Mouse (Mus musculus): ENCODE data around the gene Ms4a6d. TPM values are rescaled to one million over a fixed set of nuclear protein-coding genes. Genes with fewer than 3 reads are reported as not detected.
"Not testable (repeated sequence)": the region's sequence is repeated elsewhere in the genome, so short reads cannot be mapped to it uniquely, and the experiment has no call there.

Ms4a6d gene
- total RNA-seq, 1 experiment from 2014 or later: 0.55 TPM

GRCm38 (mm10) chr19:11601349-11601748 lies 3.3 kb downstream of the Ms4a6d start:
- no peak for ATAC-seq (replicated peaks in 1 of 2; ENCODE audit: insufficient read depth in 1 of 2, low FRiP score in 2 of 2, low TSS enrichment in 1 of 2, low read depth in 1 of 2, poor library complexity in 2 of 2, severe bottlenecking in 2 of 2)

- ATAC-seq (replicated peaks in 1 of 2; ENCODE audit: insufficient read depth in 1 of 2, low FRiP score in 2 of 2, low TSS enrichment in 1 of 2, low read depth in 1 of 2, poor library complexity in 2 of 2, severe bottlenecking in 2 of 2): no peak
These were observed 14.7 kb downstream of the Ms4a6d start for GRCm38 (mm10) chr19:11589891-11590449.

- ATAC-seq (replicated peaks in 1 of 2; ENCODE audit: insufficient read depth in 1 of 2, low FRiP score in 2 of 2, low TSS enrichment in 1 of 2, low read depth in 1 of 2, poor library complexity in 2 of 2, severe bottlenecking in 2 of 2): no peak
These were observed 15.4 kb downstream of the Ms4a6d start for GRCm38 (mm10) chr19:11589205-11589604.

GRCm38 (mm10) chr19:11574965-11575364 lies 29.7 kb downstream of the Ms4a6d start:
- no peak for ATAC-seq (replicated peaks in 1 of 2; ENCODE audit: insufficient read depth in 1 of 2, low FRiP score in 2 of 2, low TSS enrichment in 1 of 2, low read depth in 1 of 2, poor library complexity in 2 of 2, severe bottlenecking in 2 of 2)

GRCm38 (mm10) chr19:11559560-11559959 lies 45.1 kb downstream of the Ms4a6d start:
- ATAC-seq (replicated peaks in 1 of 2; ENCODE audit: insufficient read depth in 1 of 2, low FRiP score in 2 of 2, low TSS enrichment in 1 of 2, low read depth in 1 of 2, poor library complexity in 2 of 2, severe bottlenecking in 2 of 2): peak; percentile 45 to 53; a peak in 3 of 4 replicates

GRCm38 (mm10) chr19:11554726-11555125 lies 49.9 kb downstream of the Ms4a6d start:
- no peak for ATAC-seq (replicated peaks in 1 of 2; ENCODE audit: insufficient read depth in 1 of 2, low FRiP score in 2 of 2, low TSS enrichment in 1 of 2, low read depth in 1 of 2, poor library complexity in 2 of 2, severe bottlenecking in 2 of 2)

- no peak for ATAC-seq (replicated peaks in 1 of 2; ENCODE audit: insufficient read depth in 1 of 2, low FRiP score in 2 of 2, low TSS enrichment in 1 of 2, low read depth in 1 of 2, poor library complexity in 2 of 2, severe bottlenecking in 2 of 2)
These were observed 56.7 kb downstream of the Ms4a6d start for GRCm38 (mm10) chr19:11547911-11548310.

GRCm38 (mm10) chr19:11544383-11544782 lies 60.3 kb downstream of the Ms4a6d start:
- ATAC-seq (replicated peaks in 1 of 2; ENCODE audit: insufficient read depth in 1 of 2, low FRiP score in 2 of 2, low TSS enrichment in 1 of 2, low read depth in 1 of 2, poor library complexity in 2 of 2, severe bottlenecking in 2 of 2): not testable (repeated sequence)

- peak; percentile 84 to 92 for ATAC-seq (replicated peaks in 1 of 2; ENCODE audit: insufficient read depth in 1 of 2, low FRiP score in 2 of 2, low TSS enrichment in 1 of 2, low read depth in 1 of 2, poor library complexity in 2 of 2, severe bottlenecking in 2 of 2)
These were observed 64.4 kb downstream of the Ms4a6d start for GRCm38 (mm10) chr19:11540166-11540821.

GRCm38 (mm10) chr19:11537336-11537735 lies 67.3 kb downstream of the Ms4a6d start:
- no peak for ATAC-seq (replicated peaks in 1 of 2; ENCODE audit: insufficient read depth in 1 of 2, low FRiP score in 2 of 2, low TSS enrichment in 1 of 2, low read depth in 1 of 2, poor library complexity in 2 of 2, severe bottlenecking in 2 of 2)

Other genes starting within 250 kb of the Ms4a6d start
- not detected in 2 replicates for gene Ms4a4a, start 229.3 kb downstream of the Ms4a6d start, total RNA-seq (2017)
- 10.5 and 14.1 TPM in 2 replicates for gene Ms4a4c, start 200.1 kb downstream of the Ms4a6d start, total RNA-seq (2017)
- 1.1 and 4.7 TPM in 2 replicates for gene Ms4a4b, start 161.3 kb downstream of the Ms4a6d start, total RNA-seq (2017)
- gene Ms4a6c, start 135.5 kb downstream of the Ms4a6d start, total RNA-seq (2017): 23.6 and 32.0 TPM in 2 replicates
- 0.69 and 11.6 TPM in 2 replicates for gene Gm8369, start 118.9 kb downstream of the Ms4a6d start, total RNA-seq (2017)
- gene Ms4a6b, start 88.3 kb downstream of the Ms4a6d start, total RNA-seq (2017): 15.9 and 39.4 TPM in 2 replicates
- 0.25 TPM in 1 of 2 replicates, not detected in the other for gene Ms4a4d, start 68.0 kb downstream of the Ms4a6d start, total RNA-seq (2017)
- 7.5 and 21.3 TPM in 2 replicates for gene Ms4a2, start 18.9 kb upstream of the Ms4a6d start, total RNA-seq (2017)
- 17.6 and 52.5 TPM in 2 replicates for gene Ms4a3, start 36.0 kb upstream of the Ms4a6d start, total RNA-seq (2017)
- gene Oosp2, start 55.7 kb upstream of the Ms4a6d start, total RNA-seq (2017): 1.2 TPM in 1 of 2 replicates, not detected in the other
- 0.40 and 0.81 TPM in 2 replicates for gene Oosp1, start 86.3 kb upstream of the Ms4a6d start, total RNA-seq (2017)
- gene Oosp3, start 92.2 kb upstream of the Ms4a6d start, total RNA-seq (2017): not detected in 2 replicates
- not detected in 2 replicates for gene Gif, start 142.7 kb upstream of the Ms4a6d start, total RNA-seq (2017)
- gene Mrpl16, start 165.5 kb upstream of the Ms4a6d start, total RNA-seq (2017): 60.9 and 76.5 TPM in 2 replicates
- 13.1 and 14.9 TPM in 2 replicates for gene Stx3, start 214.6 kb upstream of the Ms4a6d start, total RNA-seq (2017)
- gene Olfr1417, start 234.4 kb upstream of the Ms4a6d start, total RNA-seq (2017): not detected in 2 replicates

Measured in hematopoietic stem cell, adult 5-6 weeks (primary cell).